Mouse (Mus musculus) limb, embryonic 13.5 days (tissue): Measurements from ENCODE around the gene Tmprss9. TPM values are rescaled to one million over a fixed set of nuclear protein-coding genes. Genes with fewer than 3 reads are reported as not detected.
A peak's percentile ranks its signal among the peaks of the same experiment; 100 is the strongest.

ENCODE experiments used
- ATAC-seq: fragments of 200-750 bp; cut with Nextera tagmentation; 2 replicates; pipeline ENCODE4 v1.8.0; 2017; ENCODE audit warnings: low read depth, moderate number of reproducible peaks, moderate TSS enrichment; ENCODE audit not compliant: low FRiP score
- H3K27ac ChIP-seq: fragments of 300-500 bp; sonication (generic); 2 replicates; pipeline ENCODE4 v1.5.1; 2015; ENCODE audit warnings: inconsistent platforms, mild to moderate bottlenecking, moderate library complexity
- H3K27me3 ChIP-seq: fragments of 300-500 bp; sonication (generic); 2 replicates; pipeline ENCODE4 v1.6.1; 2015; ENCODE audit warnings: mild to moderate bottlenecking, inconsistent platforms
- H3K36me3 ChIP-seq: fragments of 300-500 bp; sonication (generic); 2 replicates; pipeline ENCODE4 v1.6.1; 2015; ENCODE audit warnings: inconsistent platforms, mild to moderate bottlenecking, moderate library complexity
- H3K4me1 ChIP-seq: fragments of 300-500 bp; sonication (generic); 2 replicates; pipeline ENCODE4 v1.6.1; 2015; ENCODE audit warnings: inconsistent platforms
- H3K4me2 ChIP-seq: fragments of 300-500 bp; sonication (generic); replicated peaks from 2 replicates; pipeline ENCODE4 v1.6.1; 2015; ENCODE audit warnings: inconsistent platforms, mild to moderate bottlenecking, moderate library complexity
- H3K4me3 ChIP-seq: fragments of 300-500 bp; sonication (generic); 2 replicates; pipeline ENCODE4 v1.5.1; 2015; ENCODE audit warnings: moderate library complexity, mild to moderate bottlenecking, inconsistent platforms
- H3K9ac ChIP-seq: fragments of 300-500 bp; sonication (generic); 2 replicates; pipeline ENCODE4 v1.6.1; 2015; ENCODE audit warnings: mild to moderate bottlenecking, inconsistent platforms
- H3K9me3 ChIP-seq: fragments of 300-500 bp; sonication (generic); 2 replicates; pipeline ENCODE4 v1.6.1; 2016; ENCODE audit warnings: inconsistent platforms
- WGBS: fragments of 180-500 bp; shearing (Covaris S2); methylation state at CpG from one replicate; pipeline ENCODE4 v1.1.7; 2015; 5-methylcytosine and 5-hydroxymethylcytosine counted together
- polyA plus RNA-seq: library from polyadenylated mRNA; unstranded; fragments of >200 nt; fragmentation: Nextera tagmentation; extraction: Ambion mirVana; gene quantifications from 2 replicates; pipeline ENCODE4 v1.2.1, GENCODE M21; 2015

Gene Tmprss9
- polyA plus RNA-seq, 1 experiment from 2014 or later: 0.08 TPM

DNA sequence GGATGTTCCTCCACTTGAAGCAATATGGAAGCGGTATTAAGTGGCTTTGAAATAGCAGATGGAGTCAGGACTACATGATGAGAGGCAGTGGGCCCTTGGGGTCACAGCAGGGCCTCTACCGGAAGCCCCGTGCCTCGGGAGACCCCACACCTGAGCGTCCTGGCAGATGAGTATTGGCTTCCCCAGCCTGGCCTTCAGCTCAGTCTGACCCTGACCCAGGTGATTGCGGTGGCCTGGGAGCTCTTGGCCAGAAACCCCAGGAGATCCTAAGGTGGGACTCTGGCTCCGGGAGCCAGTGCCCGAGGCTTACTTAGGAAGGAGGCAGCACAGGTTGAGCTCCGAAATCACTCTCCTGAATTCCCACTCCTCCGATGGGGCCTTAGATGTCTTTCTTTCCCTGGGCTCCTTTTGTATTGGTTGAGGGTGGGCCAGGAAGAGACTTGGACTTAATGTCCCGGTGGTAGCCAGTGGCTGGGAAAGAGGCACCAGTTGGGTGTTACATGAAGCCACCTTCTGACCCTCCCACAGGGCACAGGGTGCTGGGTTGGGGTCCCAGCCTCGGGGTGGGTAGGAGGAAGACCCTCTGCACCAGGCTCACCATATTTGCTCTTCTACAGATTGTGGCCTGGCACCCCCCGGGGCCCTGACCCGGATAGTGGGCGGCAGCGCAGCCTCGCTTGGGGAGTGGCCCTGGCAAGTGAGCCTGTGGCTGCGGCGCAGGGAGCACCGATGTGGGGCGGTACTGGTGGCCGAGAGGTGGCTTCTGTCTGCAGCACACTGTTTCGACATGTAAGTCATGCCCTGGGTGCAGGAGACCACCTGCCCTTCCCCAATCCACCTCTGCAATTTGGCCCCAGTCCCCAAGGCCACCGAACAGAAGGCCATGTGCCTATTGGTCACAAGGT lies 25.2 kb downstream of the Tmprss9 start:
- WGBS: 73% methylated on average over 24 of the region's 24 CpGs
- Histone ChIP-seq H3K9ac (peak overlapping the region; percentile 31; the same call in 1 of the 2 replicates), H3K4me3 (no peak overlapping the region)

DNA sequence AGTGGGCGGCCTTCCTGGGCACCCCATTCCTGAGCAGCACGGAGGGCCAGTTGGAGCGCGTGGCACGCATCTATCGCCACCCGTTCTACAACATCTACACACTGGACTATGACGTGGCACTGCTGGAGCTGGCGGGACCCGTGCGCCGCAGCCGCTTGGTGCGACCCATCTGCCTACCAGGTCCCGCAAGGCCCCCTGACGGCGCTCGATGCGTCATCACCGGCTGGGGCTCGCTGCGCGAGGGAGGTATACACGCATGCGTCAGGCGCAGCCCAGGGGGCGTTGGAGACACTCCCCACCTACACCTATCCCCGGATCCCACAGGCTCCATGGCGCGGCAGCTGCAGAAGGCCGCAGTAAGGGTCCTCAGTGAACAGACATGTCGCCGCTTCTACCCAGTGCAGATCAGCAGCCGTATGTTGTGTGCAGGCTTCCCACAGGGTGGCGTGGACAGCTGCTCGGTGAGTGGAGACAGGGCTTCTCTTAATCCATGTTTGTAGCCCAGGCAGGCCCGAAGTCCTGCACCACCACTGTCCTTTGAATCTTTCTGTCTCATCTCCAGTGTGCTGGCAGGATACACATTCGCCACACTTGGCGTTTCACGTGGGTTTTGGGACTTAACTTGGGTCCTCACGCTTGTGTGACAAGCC lies 26.3 kb downstream of the Tmprss9 start:
- peak overlapping the region; percentile 15; the same call in 1 of the 2 replicates for H3K4me3 ChIP-seq
- H3K36me3 ChIP-seq: peaks cover 34% of the 10 kb centered on the region
- peak overlapping the region; percentile 36; the same call in 1 of the 2 replicates for H3K9ac ChIP-seq
- peak overlapping the region; percentile 32 for H3K4me2 ChIP-seq
- H3K9me3 ChIP-seq: no peaks in the 10 kb centered on the region
- H3K4me1 ChIP-seq: peaks cover 22% of the 10 kb centered on the region
- WGBS: 35% methylated on average over 41 of the region's 41 CpGs
- H3K27ac ChIP-seq: no peak overlapping the region
- peaks cover 5% of the 10 kb centered on the region; the same call in 1 of the 2 replicates for H3K27me3 ChIP-seq
- no peak for ATAC-seq

More for the DNA sequence above, 25.2 kb downstream of the Tmprss9 start:
- no peaks in the 10 kb centered on the region for H3K9me3 ChIP-seq
- peaks cover 22% of the 10 kb centered on the region for H3K4me1 ChIP-seq
- H3K27me3 ChIP-seq: peaks cover 5% of the 10 kb centered on the region; the same call in 1 of the 2 replicates
- H3K4me2 ChIP-seq: no peak overlapping the region
- no peak for ATAC-seq
- H3K27ac ChIP-seq: no peak overlapping the region
- peaks cover 23% of the 10 kb centered on the region for H3K36me3 ChIP-seq

- Histone ChIP-seq H3K4me3 (peak overlapping the region; percentile 91), H3K4me2 (peak overlapping the region; percentile 97; the same call in 1 of the 2 replicates)
Observed at GRCm38 (mm10) chr10:80899074-80899473, 27.4 kb downstream of the Tmprss9 start.

DNA sequence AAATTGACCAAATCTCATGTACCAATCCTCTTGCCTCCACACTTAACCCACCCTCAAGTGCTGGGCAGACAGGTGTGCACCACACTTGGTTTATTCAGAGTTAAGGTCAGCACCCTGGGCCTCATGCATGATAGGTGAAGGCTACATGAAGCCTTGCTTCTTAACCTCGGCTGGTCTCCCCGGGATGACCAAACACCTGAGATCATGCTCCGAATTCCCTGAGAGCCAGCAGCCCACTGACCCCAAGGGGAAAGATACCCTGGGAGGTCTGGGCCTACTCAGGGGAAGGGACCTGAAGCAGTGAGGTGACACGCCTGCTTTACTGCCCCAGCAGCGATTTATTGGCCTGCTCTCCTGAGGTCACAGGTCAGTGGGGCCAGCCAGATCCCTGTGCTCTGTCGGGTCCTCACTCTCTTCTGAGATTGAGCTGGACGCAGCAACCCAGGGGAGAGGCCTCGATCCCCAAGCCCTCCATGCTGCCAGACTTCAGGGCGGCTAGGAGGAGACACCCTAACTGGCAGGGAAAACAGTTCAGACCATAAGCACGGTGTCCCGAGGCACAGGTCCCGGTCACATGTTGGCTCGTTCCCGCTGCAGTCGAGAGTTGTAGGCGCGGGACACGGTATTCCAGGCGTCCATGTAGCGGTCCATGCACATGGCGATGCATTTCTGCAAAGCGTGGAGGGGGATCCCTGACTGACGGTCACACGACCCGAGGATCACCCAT lies 28.1 kb downstream of the Tmprss9 start:
- ATAC-seq: no peak
- H3K27me3 ChIP-seq: peaks cover 5% of the 10 kb centered on the region; the same call in 1 of the 2 replicates
- H3K9me3 ChIP-seq: no peaks in the 10 kb centered on the region
- H3K9ac ChIP-seq: peak overlapping the region; percentile 88
- H3K27ac ChIP-seq: no peak overlapping the region
- peak overlapping the region; percentile 97 for H3K4me2 ChIP-seq
- 10% methylated on average over 25 of the region's 25 CpGs for WGBS
- peak overlapping the region; percentile 91 for H3K4me3 ChIP-seq
- H3K4me1 ChIP-seq: peaks cover 22% of the 10 kb centered on the region
- peaks cover 51% of the 10 kb centered on the region for H3K36me3 ChIP-seq

More at GRCm38 (mm10) chr10:80899074-80899473, 27.4 kb downstream of the Tmprss9 start:
- no peak for ATAC-seq
- no peak overlapping the region for H3K27ac ChIP-seq
- H3K9ac ChIP-seq: no peak overlapping the region
- WGBS: 90% methylated on average over 8 of the region's 8 CpGs
- peaks cover 22% of the 10 kb centered on the region for H3K4me1 ChIP-seq
- H3K9me3 ChIP-seq: no peaks in the 10 kb centered on the region
- peaks cover 45% of the 10 kb centered on the region for H3K36me3 ChIP-seq
- H3K27me3 ChIP-seq: peaks cover 5% of the 10 kb centered on the region; the same call in 1 of the 2 replicates

DNA sequence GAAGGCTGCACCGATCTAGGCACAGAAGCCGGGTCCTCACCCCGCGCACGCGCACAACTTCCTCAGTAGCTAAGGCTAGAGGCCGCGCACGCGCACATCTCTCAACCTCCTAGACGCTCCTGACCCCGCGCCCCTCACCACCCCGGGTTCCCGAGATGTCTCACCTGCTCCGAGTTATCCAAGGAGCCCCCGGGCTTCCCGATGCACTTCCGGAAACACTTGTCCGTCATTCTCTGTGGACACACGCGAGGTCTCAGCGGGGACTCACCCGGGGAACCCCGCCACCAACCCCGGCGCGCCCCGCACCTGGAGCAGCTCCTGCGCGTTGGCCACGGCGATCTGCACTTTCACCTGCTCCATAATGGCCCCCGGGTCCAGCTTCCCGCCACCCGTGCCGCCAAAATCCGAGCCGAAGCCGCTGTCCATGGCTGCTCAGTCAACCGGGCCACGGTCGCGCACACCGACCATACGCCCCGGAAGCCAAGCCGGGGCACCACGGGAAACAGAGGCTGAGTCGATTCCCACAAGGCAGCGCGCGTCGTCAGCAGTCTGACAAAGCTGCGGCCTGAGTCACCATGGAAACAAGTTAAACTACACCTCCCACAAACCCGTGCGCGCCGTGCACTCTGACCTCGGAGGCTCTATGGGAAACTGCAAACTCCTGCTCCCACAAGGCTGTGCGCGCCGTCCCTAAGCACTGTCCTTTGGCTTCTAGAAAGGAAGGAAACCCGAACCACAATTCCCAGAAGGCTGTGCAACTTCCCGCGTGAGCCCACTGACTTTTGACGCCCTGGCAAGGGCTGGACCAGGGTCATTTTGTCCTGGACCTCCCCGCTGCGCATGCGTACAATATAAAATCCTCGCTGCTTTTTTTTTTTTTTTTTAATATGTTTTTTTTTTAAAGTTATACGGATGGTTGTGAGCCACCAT lies 28.9 kb downstream of the Tmprss9 start, which contains the start of gene Timm13:
TSS of gene Timm13 (minus strand) at position 652 of the 930 bp plus-strand sequence.
- peaks cover 60% of the 10 kb centered on the region for H3K36me3 ChIP-seq
- H3K9ac ChIP-seq: peak within 1 kb of the TSS; percentile 88
- peaks cover 22% of the 10 kb centered on the region for H3K4me1 ChIP-seq
- peak within 1 kb of the TSS; percentile 81 for H3K27ac ChIP-seq
- peak within 1 kb of the TSS; percentile 97 for H3K4me2 ChIP-seq
- peaks cover 5% of the 10 kb centered on the region; the same call in 1 of the 2 replicates for H3K27me3 ChIP-seq
- H3K4me3 ChIP-seq: peak within 1 kb of the TSS; percentile 91
- peak; percentile 95 for ATAC-seq
- no peaks in the 10 kb centered on the region for H3K9me3 ChIP-seq
- under 1% methylated on average over 72 of the region's 72 CpGs for WGBS

DNA sequence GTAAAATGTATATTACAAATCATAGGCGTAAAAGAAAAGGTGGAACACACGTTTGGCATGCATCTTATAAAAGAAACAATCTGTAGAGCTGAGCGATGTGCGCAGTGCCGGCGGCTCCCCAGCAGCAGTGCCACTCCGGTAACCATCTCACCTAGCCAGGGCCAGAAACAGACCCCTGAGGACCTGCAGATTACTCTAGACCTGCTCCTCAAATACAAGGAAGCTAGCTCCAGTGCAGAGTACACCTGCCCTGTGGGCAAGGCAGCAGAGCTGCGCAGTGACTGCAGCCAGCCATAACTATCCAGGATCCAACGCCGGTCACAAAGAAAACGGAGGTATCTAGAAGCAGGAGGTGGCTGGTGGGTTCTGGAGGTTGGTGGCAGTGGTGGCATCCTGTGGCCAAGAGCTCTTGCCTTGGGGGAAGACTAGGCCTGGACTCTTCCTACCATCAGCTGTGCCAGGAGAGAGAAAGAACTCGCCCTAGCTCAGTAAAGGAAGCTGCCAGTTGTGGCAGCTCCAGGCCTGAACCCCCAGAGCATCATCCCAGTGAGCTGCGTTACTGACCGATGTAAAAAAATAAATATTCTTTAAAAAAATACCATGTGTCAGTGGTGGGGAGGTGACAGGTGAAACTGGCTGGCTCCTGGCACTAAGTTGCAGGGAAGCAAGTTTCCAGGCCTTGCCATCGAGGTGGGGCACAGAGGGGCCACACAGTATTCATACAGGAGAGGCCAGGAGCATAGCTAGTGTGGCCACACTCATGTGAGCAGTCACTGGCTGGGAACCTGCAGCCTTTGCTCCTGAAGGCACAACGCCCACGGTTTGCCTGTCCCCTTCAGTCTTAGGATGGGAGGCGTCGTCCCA lies 30.0 kb downstream of the Tmprss9 start:
- Histone ChIP-seq H3K9me3 (no peaks in the 10 kb centered on the region), H3K36me3 (peaks cover 70% of the 10 kb centered on the region), H3K9ac (peak overlapping the region; percentile 39), H3K27ac (peak overlapping the region; percentile 70), H3K4me1 (peaks cover 22% of the 10 kb centered on the region), H3K27me3 (peaks cover 5% of the 10 kb centered on the region; the same call in 1 of the 2 replicates), H3K4me2 (peak overlapping the region; percentile 50), H3K4me3 (peak overlapping the region; percentile 91)
- WGBS: 88% methylated on average over 19 of the region's 19 CpGs
- ATAC-seq: no peak

DNA sequence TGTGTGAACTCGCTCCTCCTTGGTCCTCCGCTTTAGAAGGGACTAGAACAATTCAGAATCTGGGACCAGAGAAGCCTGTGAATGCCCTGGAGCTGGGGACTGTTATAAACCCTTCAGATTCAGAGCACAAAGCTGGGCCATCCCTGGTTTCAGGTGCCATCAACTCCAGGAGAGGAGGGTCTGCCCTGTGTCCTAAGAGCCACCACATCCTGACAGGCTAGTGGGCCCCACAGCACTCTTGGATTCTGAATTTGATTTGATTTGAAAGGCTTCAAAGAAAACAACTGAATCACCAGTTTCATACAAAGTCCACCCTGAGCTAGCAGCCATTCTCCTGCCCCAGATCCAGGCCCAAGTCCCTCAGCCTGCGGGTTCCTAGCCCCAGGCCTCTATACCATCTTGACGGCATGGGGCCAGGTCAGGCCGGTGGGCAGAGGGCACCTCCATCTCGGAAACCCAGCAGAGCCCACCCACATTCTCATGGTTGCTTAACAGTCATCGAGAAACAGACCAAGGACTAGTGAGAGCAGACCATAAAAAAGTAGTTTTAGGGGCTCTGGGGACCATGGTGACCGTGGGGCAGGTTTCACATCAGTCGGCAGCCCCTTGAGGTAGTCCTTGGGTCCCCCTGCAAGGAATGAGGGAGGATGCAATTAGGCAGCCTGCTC lies 30.8 kb downstream of the Tmprss9 start:
- ATAC-seq: no peak
- WGBS: 89% methylated on average over 9 of the region's 9 CpGs
- H3K4me2 ChIP-seq: no peak overlapping the region
- peaks cover 75% of the 10 kb centered on the region for H3K36me3 ChIP-seq
- no peak overlapping the region for H3K9ac ChIP-seq
- H3K4me3 ChIP-seq: no peak overlapping the region
- no peaks in the 10 kb centered on the region for H3K9me3 ChIP-seq
- peaks cover 5% of the 10 kb centered on the region; the same call in 1 of the 2 replicates for H3K27me3 ChIP-seq
- peaks cover 22% of the 10 kb centered on the region for H3K4me1 ChIP-seq
- no peak overlapping the region for H3K27ac ChIP-seq

DNA sequence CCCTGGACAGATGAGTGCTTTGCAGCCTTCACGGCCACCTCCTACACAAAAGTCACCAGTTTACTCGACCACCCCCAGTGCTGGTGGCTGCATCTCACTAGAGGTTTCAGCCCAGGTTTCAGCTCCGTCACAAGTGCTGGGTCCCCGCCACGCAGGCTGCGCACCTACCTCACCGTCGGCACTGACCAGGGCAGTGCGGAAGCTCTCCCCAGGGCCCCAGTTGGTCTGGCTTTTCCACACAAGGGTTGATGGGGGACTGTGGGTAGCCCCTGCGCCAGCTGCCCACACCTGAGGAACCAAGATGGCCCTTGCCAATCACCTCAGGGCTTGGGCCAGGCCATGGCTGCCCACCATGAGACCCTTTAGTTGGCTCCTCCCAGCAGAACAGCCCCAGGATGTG lies 31.6 kb downstream of the Tmprss9 start:
- Histone ChIP-seq H3K4me1 (peaks cover 17% of the 10 kb centered on the region), H3K27ac (no peak overlapping the region), H3K9me3 (no peaks in the 10 kb centered on the region), H3K4me3 (no peak overlapping the region), H3K4me2 (no peak overlapping the region), H3K27me3 (no peaks in the 10 kb centered on the region), H3K36me3 (peaks cover 78% of the 10 kb centered on the region), H3K9ac (no peak overlapping the region)
- no peak for ATAC-seq
- WGBS: 92% methylated on average over 10 of the region's 10 CpGs

DNA sequence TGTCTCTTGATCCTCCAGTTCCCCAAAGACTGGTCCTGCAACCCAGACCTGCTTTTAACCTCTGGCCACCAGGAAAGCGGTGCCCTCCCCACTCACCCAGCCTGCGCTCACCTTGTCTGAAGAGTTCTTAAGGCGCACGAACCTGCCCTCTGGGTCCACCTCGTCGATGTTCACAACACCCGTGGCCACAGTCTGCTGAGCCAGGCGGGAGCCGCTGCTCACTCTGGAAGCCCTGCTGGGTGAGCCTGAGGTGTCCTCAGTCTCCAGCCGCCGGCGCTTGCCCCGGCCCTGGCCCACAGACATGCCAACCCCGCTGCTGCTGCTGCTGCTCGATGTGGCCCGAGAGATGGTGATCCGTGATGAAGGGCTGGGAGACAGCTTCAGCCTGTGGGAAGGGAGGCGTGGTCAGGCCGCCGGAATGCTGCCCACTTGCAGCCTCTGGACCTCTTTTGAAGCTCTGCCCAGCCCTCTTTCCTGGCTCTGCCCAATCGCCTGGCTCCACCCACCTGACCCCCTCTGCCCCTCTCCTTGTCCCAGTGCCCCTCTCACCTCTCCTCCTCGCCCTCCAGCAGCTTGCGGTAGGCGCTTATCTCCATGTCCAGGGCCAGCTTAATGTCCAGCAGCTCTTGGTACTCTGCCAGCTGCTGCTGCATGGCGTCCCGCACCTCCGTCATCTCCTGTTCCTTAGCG lies 32.5 kb downstream of the Tmprss9 start:
- H3K27ac ChIP-seq: no peak overlapping the region
- no peak overlapping the region for H3K4me3 ChIP-seq
- no peak for ATAC-seq
- H3K4me2 ChIP-seq: no peak overlapping the region
- H3K9me3 ChIP-seq: no peaks in the 10 kb centered on the region
- H3K4me1 ChIP-seq: peaks cover 13% of the 10 kb centered on the region
- WGBS: 86% methylated on average over 28 of the region's 28 CpGs
- H3K27me3 ChIP-seq: no peaks in the 10 kb centered on the region
- peaks cover 78% of the 10 kb centered on the region for H3K36me3 ChIP-seq
- peak overlapping the region; percentile 13; the same call in 1 of the 2 replicates for H3K9ac ChIP-seq
